Mouse (Mus musculus): ENCODE data around the gene Eif4enif1.
"Not testable (repeated sequence)": the region's sequence is repeated elsewhere in the genome, so short reads cannot be mapped to it uniquely, and the experiment has no call there.

Gene Eif4enif1

GRCm38 (mm10) chr11:3202231-3202701 is at the start of gene Eif4enif1:
Eif4enif1 (plus strand) TSS chr11:3202392.
- peak; percentile 72 for DNase-seq (ENCODE audit: low read depth)

GRCm38 (mm10) chr11:3153666-3154397 is 48.4 kb upstream of the Eif4enif1 start:
- DNase-seq (ENCODE audit: low read depth) = not testable (repeated sequence)

- not testable (repeated sequence) for DNase-seq (ENCODE audit: low read depth)
Observed at GRCm38 (mm10) chr11:3156991-3157390, 45.2 kb upstream of the Eif4enif1 start.

GRCm38 (mm10) chr11:3157996-3158395 is 44.2 kb upstream of the Eif4enif1 start:
- not testable (repeated sequence) for DNase-seq (ENCODE audit: low read depth)

GRCm38 (mm10) chr11:3158800-3159199 is 43.4 kb upstream of the Eif4enif1 start:
- not testable (repeated sequence) for DNase-seq (ENCODE audit: low read depth)

GRCm38 (mm10) chr11:3161370-3161769 is 40.8 kb upstream of the Eif4enif1 start:
- not testable (repeated sequence) for DNase-seq (ENCODE audit: low read depth)

- DNase-seq (ENCODE audit: low read depth) = not testable (repeated sequence)
Observed at GRCm38 (mm10) chr11:3162236-3162897, 39.8 kb upstream of the Eif4enif1 start.

GRCm38 (mm10) chr11:3163122-3163521 is 39.1 kb upstream of the Eif4enif1 start:
- DNase-seq (ENCODE audit: low read depth) = not testable (repeated sequence)

GRCm38 (mm10) chr11:3163661-3164060 is 38.5 kb upstream of the Eif4enif1 start:
- not testable (repeated sequence) for DNase-seq (ENCODE audit: low read depth)

GRCm38 (mm10) chr11:3165210-3165782 is 36.9 kb upstream of the Eif4enif1 start:
- DNase-seq (ENCODE audit: low read depth) = not testable (repeated sequence)

GRCm38 (mm10) chr11:3166321-3166720 is 35.9 kb upstream of the Eif4enif1 start:
- not testable (repeated sequence) for DNase-seq (ENCODE audit: low read depth)

- not testable (repeated sequence) for DNase-seq (ENCODE audit: low read depth)
Observed at GRCm38 (mm10) chr11:3167129-3167528, 35.1 kb upstream of the Eif4enif1 start.

GRCm38 (mm10) chr11:3167571-3168001 is 34.6 kb upstream of the Eif4enif1 start:
- DNase-seq (ENCODE audit: low read depth) = not testable (repeated sequence)

- not testable (repeated sequence) for DNase-seq (ENCODE audit: low read depth)
Observed at GRCm38 (mm10) chr11:3169042-3169441, 33.1 kb upstream of the Eif4enif1 start.

GRCm38 (mm10) chr11:3171931-3172330 is 30.3 kb upstream of the Eif4enif1 start:
- not testable (repeated sequence) for DNase-seq (ENCODE audit: low read depth)

GRCm38 (mm10) chr11:3172526-3172925 is 29.7 kb upstream of the Eif4enif1 start:
- not testable (repeated sequence) for DNase-seq (ENCODE audit: low read depth)

GRCm38 (mm10) chr11:3173425-3174318 is 28.5 kb upstream of the Eif4enif1 start:
- DNase-seq (ENCODE audit: low read depth) = not testable (repeated sequence)

GRCm38 (mm10) chr11:3178968-3179725 is 23.0 kb upstream of the Eif4enif1 start:
- not testable (repeated sequence) for DNase-seq (ENCODE audit: low read depth)

GRCm38 (mm10) chr11:3179726-3180092 is 22.5 kb upstream of the Eif4enif1 start:
- DNase-seq (ENCODE audit: low read depth) = not testable (repeated sequence)

- not testable (repeated sequence) for DNase-seq (ENCODE audit: low read depth)
Observed at GRCm38 (mm10) chr11:3180510-3181160, 21.6 kb upstream of the Eif4enif1 start.

Data from c-Kit-positive CD71-positive TER-119-negative erythroid progenitor cells, embryonic 14.5 days (primary cell).